Mouse (Mus musculus): ENCODE results near the gene Ttc23. TPM values are rescaled to one million over a fixed set of nuclear protein-coding genes. Genes with fewer than 3 reads are reported as not detected.

The Ttc23 gene
- polyA plus RNA-seq, 1 experiment, result 15.3 TPM

- peak; percentile 97 for DNase-seq (ENCODE audit: low spot score)
Observed at GRCm38 (mm10) chr7:67803015-67803856, 156.0 kb downstream of the Ttc23 start.

GRCm38 (mm10) chr7:67803857-67804215 is 156.6 kb downstream of the Ttc23 start:
- DNase-seq (ENCODE audit: low spot score), result no peak

Other genes with a start within 250 kb of the Ttc23 start
- 36.5 and 38.5 TPM in 2 replicates for gene Lrrc28, start 2.1 kb upstream of the Ttc23 start, polyA plus RNA-seq (2012; rRNA removed)
- 268 and 422 TPM in 2 replicates for gene Synm, start 112.3 kb downstream of the Ttc23 start, polyA plus RNA-seq (2012; rRNA removed)

All from urinary bladder, adult 2 months (tissue).